ENCODE assay signal across 9 mouse cellular contexts in the genomic region with DNA sequence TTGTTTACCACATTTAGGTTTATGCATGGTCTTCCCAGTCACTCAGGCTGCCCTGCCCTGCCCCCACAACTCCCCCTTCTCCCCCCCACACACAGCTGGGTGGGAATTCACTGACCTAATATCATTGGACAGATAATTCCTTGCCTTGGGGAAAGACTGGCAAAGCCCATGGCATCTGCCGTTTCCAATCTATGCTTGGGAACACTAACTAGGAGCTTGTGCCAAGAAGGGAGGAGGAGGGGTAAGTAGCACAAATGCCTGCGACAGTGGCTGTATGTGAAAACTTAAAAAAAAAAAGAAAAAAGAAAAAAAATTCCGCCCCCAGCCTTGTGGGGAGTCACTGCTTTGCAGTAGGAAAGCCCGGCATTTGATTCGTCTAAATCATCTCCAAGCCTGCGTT. TPM values are rescaled to one million over a fixed set of nuclear protein-coding genes. Genes with fewer than 3 reads are reported as not detected.
A peak's percentile ranks its signal among the peaks of the same experiment; 100 is the strongest.
DNase-seq lines count a peak whose midpoint lies in the region; ATAC-seq lines count a peak whose summit lies in the region.
"Had no signal": no experiment of that assay in that cellular context is flagged by ENCODE, and none has a peak within 500 bp of the region (broad histone marks: within the 10 kb centered on the region; RNA-seq: fewer than 3 reads in every experiment).

No protein-coding gene starts in this region.

- H3K4me1 ChIP-seq in liver, embryonic 12.5 days: no peaks in the 10 kb centered on the region

- peak; percentile 42 for DNase-seq in adrenal gland, postnatal 10 days
- no peak for DNase-seq in adrenal gland, postnatal 4 days (ENCODE audit: low spot score in 2 of 2)
- peak; percentile 79 for DNase-seq in right cerebral cortex, adult 18-20 months
- DNase-seq in right cerebral cortex, postnatal 4 days: no peak
- DNase-seq in layer of hippocampus, adult 9-10 months (ENCODE audit: low spot score): peak; percentile 42
- peak; percentile 21 for DNase-seq in right cerebral cortex, postnatal 25 days

- H3K27me3 ChIP-seq in liver, embryonic 12.5 days (replicated peaks): no peaks in the 10 kb centered on the region

- no peak overlapping the region for H3K4me3 ChIP-seq in liver, embryonic 12.5 days

- 70% methylated on average over 6 of the region's 6 CpGs for WGBS in liver, embryonic 12.5 days (ENCODE audit: insufficient replicate concordance)

- no peak overlapping the region for H3K9ac ChIP-seq in liver, embryonic 12.5 days

- H3K4me2 ChIP-seq in liver, embryonic 12.5 days: no peak overlapping the region

- peaks cover 6% of the 10 kb centered on the region; the same call in 1 of the 2 replicates for H3K36me3 ChIP-seq in liver, embryonic 12.5 days

- no peak overlapping the region for H3K27ac ChIP-seq in liver, embryonic 12.5 days

- H3K9me3 ChIP-seq in liver, embryonic 12.5 days (replicated peaks): no peaks in the 10 kb centered on the region

- ATAC-seq in inflammation-experienced regulatory T-cells, adult 6 months: no peak
- no peak for ATAC-seq in liver, embryonic 12.5 days

RNA-seq across cellular contexts. Expression of a gene that starts 56.4 kb away (rescaled TPM):
- 100 to 1,000 TPM; 128 to 169 TPM for total RNA-seq in adrenal gland, postnatal 10 days (2021)
- 100 to 1,000 TPM; 205 to 210 TPM for total RNA-seq in adrenal gland, postnatal 4 days (2021)
- under 1 TPM in 1 of 3 experiments, not detected in 2; 0.27 TPM for polyA plus RNA-seq in inflammation-experienced regulatory T-cells, adult 6 months (2017; shearing (Covaris generic))
- polyA plus RNA-seq in liver, embryonic 12.5 days (2016; fragmentation: Nextera tagmentation; extraction: Ambion mirVana): 17.8 and 18.5 TPM in 2 replicates
- total RNA-seq: hematopoietic stem cell, adult 5-6 weeks had no signal

RNA-seq across cellular contexts. Expression of a gene that starts 57.4 kb away (rescaled TPM):
- 10 to 100 TPM; 52.8 to 63.1 TPM for total RNA-seq in adrenal gland, postnatal 10 days (2021)
- 10 to 100 TPM; 86.7 to 94.1 TPM for total RNA-seq in adrenal gland, postnatal 4 days (2021)
- polyA plus RNA-seq in inflammation-experienced regulatory T-cells, adult 6 months (2017; shearing (Covaris generic)): 1 to 10 TPM; 3.1 to 9.1 (median 4.6) TPM
- 23.1 and 24.1 TPM in 2 replicates for polyA plus RNA-seq in liver, embryonic 12.5 days (2016; fragmentation: Nextera tagmentation; extraction: Ambion mirVana)

Comparison
In these comparisons a context has a peak if more than half of its experiments do, and no peak if none do; other contexts are left out.
1. DNase-seq: peak in adrenal gland, postnatal 10 days (single experiment), right cerebral cortex, adult 18-20 months (single experiment), layer of hippocampus, adult 9-10 months (single experiment) and right cerebral cortex, postnatal 25 days (single experiment); none in adrenal gland, postnatal 4 days (0 of 2) and right cerebral cortex, postnatal 4 days (single experiment).